Mouse (Mus musculus) skeletal muscle tissue, adult 2 months (tissue): Measurements from ENCODE around the gene Cel.

Experiments
- DNase-seq: peaks from one replicate; pipeline ENCODE4 v3.0.0-alpha.2; 2012; ENCODE audit warnings: low read depth, low spot score

Cel gene

GRCm38 (mm10) chr2:28537995-28538816 is 25.0 kb downstream of the Cel start:
- no peak for DNase-seq

- DNase-seq = no peak
Measured at GRCm38 (mm10) chr2:28537634-28537920, 25.6 kb downstream of the Cel start.

- DNase-seq = no peak
Measured at GRCm38 (mm10) chr2:28536766-28537633, 26.2 kb downstream of the Cel start.

- DNase-seq = no peak
Measured at GRCm38 (mm10) chr2:28536166-28536565, 27.0 kb downstream of the Cel start.

- DNase-seq = no peak
Measured at GRCm38 (mm10) chr2:28535650-28536049, 27.6 kb downstream of the Cel start.

- no peak for DNase-seq
Measured at GRCm38 (mm10) chr2:28535263-28535540, 28.0 kb downstream of the Cel start.

- no peak for DNase-seq
Measured at GRCm38 (mm10) chr2:28534436-28535262, 28.6 kb downstream of the Cel start.

- no peak for DNase-seq
Measured at GRCm38 (mm10) chr2:28533901-28534435, 29.2 kb downstream of the Cel start.

GRCm38 (mm10) chr2:28532938-28533771 is 30.0 kb downstream of the Cel start:
- DNase-seq = peak; percentile 75

GRCm38 (mm10) chr2:28530311-28530710 is 32.9 kb downstream of the Cel start:
- DNase-seq = no peak

- no peak for DNase-seq
Measured at GRCm38 (mm10) chr2:28529856-28530255, 33.3 kb downstream of the Cel start.

GRCm38 (mm10) chr2:28528354-28528730 is 34.9 kb downstream of the Cel start:
- no peak for DNase-seq

GRCm38 (mm10) chr2:28527436-28528353 is 35.5 kb downstream of the Cel start:
- no peak for DNase-seq

GRCm38 (mm10) chr2:28525943-28526876 is 37.0 kb downstream of the Cel start:
- no peak for DNase-seq

GRCm38 (mm10) chr2:28525219-28525942 is 37.8 kb downstream of the Cel start:
- DNase-seq = peak; percentile 79

- DNase-seq = no peak
Measured at GRCm38 (mm10) chr2:28524406-28524805, 38.8 kb downstream of the Cel start.

- DNase-seq = peak; percentile 90
Measured at GRCm38 (mm10) chr2:28523643-28524117, 39.5 kb downstream of the Cel start.

GRCm38 (mm10) chr2:28522166-28522565 is 41.0 kb downstream of the Cel start:
- DNase-seq = no peak
